Mouse (Mus musculus): Measurements from ENCODE around the gene Ube2cbp. TPM values are rescaled to one million over a fixed set of nuclear protein-coding genes. Genes with fewer than 3 reads are reported as not detected.

Ube2cbp gene
- total and polyA plus RNA-seq, 2 experiments from 2014 or later: 2.6 to 5.7 TPM

DNA sequence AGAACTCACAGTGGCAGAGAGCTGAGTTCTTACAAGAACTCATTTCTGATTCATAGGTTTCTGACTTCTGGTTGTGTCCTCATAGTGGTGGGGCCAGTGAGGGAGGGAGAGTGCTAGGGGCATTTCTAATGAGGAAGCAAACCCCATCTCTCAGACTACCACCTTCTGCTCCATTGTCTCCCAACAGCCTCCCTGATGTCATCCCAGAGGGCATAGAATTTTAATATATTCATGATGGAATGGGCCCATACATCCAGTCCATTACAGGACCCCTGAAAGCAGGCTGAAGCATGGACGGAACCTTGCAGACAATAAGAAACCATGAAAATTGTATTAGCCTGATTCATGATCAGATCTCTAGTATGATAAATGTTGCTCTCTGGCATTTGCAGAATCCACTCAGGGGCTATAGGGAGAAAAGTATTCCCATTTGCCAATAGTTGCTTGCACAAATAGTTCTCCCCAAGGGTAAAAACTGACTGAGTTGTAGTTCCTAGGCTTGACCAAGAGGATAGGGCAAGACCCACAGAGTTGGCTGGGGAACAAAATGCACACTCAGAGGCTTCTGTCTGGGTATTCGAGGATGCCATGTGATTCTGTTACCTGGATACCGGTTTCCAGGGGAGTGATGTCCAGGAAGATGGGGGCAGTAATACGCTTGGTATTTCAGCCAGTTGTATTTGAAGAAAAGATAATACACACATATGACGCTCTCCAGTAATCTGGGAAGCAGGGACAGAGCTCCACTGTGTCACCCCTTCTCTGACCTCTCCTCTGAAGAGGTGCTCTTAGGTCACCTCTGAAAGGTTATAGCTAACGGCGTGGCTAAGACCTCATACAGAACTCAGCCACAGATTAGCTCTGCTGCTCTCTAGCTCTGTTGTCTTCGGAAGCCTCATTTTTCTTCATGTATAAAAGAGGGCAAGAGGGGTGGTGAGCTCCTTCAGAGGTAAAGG is 167.8 kb downstream of the Ube2cbp start:
- no peaks in the 10 kb centered on the region for H3K9me3 ChIP-seq (replicated peaks; ENCODE audit: control insufficient read depth, low read length)
- no peaks in the 10 kb centered on the region for H3K4me1 ChIP-seq (ENCODE audit: control insufficient read depth, insufficient read depth)
- H3K4me3 ChIP-seq (ENCODE audit: low read depth, low read length): no peak overlapping the region
- H3K4me2 ChIP-seq (ENCODE audit: low read depth, low read length): no peak overlapping the region
- no peaks in the 10 kb centered on the region for H3K36me3 ChIP-seq (replicated peaks; ENCODE audit: control insufficient read depth, insufficient read depth, low read length)
- H3K27ac ChIP-seq (ENCODE audit: low read depth): no peak overlapping the region
- WGBS: 70% methylated on average over 8 of the region's 8 CpGs
- TF ChIP-seq EP300 (IDR thresholded peaks at IDR 0.05; ENCODE audit: low read depth): no peak
- ATAC-seq (ENCODE audit: insufficient read depth, low read depth): no peak
- no peaks in the 10 kb centered on the region for H3K27me3 ChIP-seq (ENCODE audit: control insufficient read depth, insufficient read depth, low read length)
- no peak overlapping the region for H3K9ac ChIP-seq (replicated peaks; ENCODE audit: low read depth, low read length)
- DNase-seq (ENCODE audit: low spot score): no peak

- H3K4me3 ChIP-seq (ENCODE audit: low read depth, low read length): no peak overlapping the region
- 66% methylated on average over 3 of the region's 3 CpGs for WGBS
- H3K9me3 ChIP-seq (replicated peaks; ENCODE audit: control insufficient read depth, low read length): peaks cover 11% of the 10 kb centered on the region; the same call in 1 of the 2 replicates
- no peaks in the 10 kb centered on the region for H3K36me3 ChIP-seq (replicated peaks; ENCODE audit: control insufficient read depth, insufficient read depth, low read length)
- H3K27me3 ChIP-seq (ENCODE audit: control insufficient read depth, insufficient read depth, low read length): no peaks in the 10 kb centered on the region
- no peak for DNase-seq (ENCODE audit: low spot score)
- no peaks in the 10 kb centered on the region for H3K4me1 ChIP-seq (ENCODE audit: control insufficient read depth, insufficient read depth)
- no peak for ATAC-seq (ENCODE audit: insufficient read depth, low read depth)
- H3K9ac ChIP-seq (replicated peaks; ENCODE audit: low read depth, low read length): no peak overlapping the region
- no peak overlapping the region for H3K27ac ChIP-seq (ENCODE audit: low read depth)
- TF ChIP-seq EP300 (IDR thresholded peaks at IDR 0.05; ENCODE audit: low read depth) (no peak), CTCF (IDR thresholded peaks at IDR 0.05; ENCODE audit: low read depth) (no peak)
- no peak overlapping the region for H3K4me2 ChIP-seq (ENCODE audit: low read depth, low read length)
Observed at GRCm38 (mm10) chr9:86287570-86287954, 177.2 kb downstream of the Ube2cbp start.

- 88% methylated on average over 2 of the region's 2 CpGs for WGBS
- ATAC-seq (ENCODE audit: insufficient read depth, low read depth): no peak
- TF ChIP-seq CTCF (IDR thresholded peaks at IDR 0.05; ENCODE audit: low read depth) (no peak), EP300 (IDR thresholded peaks at IDR 0.05; ENCODE audit: low read depth) (no peak)
- Histone ChIP-seq H3K9ac (replicated peaks; ENCODE audit: low read depth, low read length) (no peak overlapping the region), H3K4me1 (ENCODE audit: control insufficient read depth, insufficient read depth) (no peaks in the 10 kb centered on the region), H3K36me3 (replicated peaks; ENCODE audit: control insufficient read depth, insufficient read depth, low read length) (no peaks in the 10 kb centered on the region), H3K9me3 (replicated peaks; ENCODE audit: control insufficient read depth, low read length) (peaks cover 11% of the 10 kb centered on the region; the same call in 1 of the 2 replicates), H3K4me2 (ENCODE audit: low read depth, low read length) (no peak overlapping the region), H3K27me3 (ENCODE audit: control insufficient read depth, insufficient read depth, low read length) (no peaks in the 10 kb centered on the region), H3K27ac (ENCODE audit: low read depth) (no peak overlapping the region), H3K4me3 (ENCODE audit: low read depth, low read length) (no peak overlapping the region)
- DNase-seq (ENCODE audit: low spot score): no peak
Observed at GRCm38 (mm10) chr9:86286830-86287569, 177.8 kb downstream of the Ube2cbp start.

- Histone ChIP-seq H3K27ac (ENCODE audit: low read depth) (no peak overlapping the region), H3K27me3 (ENCODE audit: control insufficient read depth, insufficient read depth, low read length) (no peaks in the 10 kb centered on the region), H3K4me1 (ENCODE audit: control insufficient read depth, insufficient read depth) (peaks cover 3% of the 10 kb centered on the region; the same call in 1 of the 2 replicates), H3K9me3 (replicated peaks; ENCODE audit: control insufficient read depth, low read length) (peaks cover 11% of the 10 kb centered on the region; the same call in 1 of the 2 replicates), H3K4me2 (ENCODE audit: low read depth, low read length) (no peak overlapping the region), H3K4me3 (ENCODE audit: low read depth, low read length) (no peak overlapping the region), H3K9ac (replicated peaks; ENCODE audit: low read depth, low read length) (no peak overlapping the region), H3K36me3 (replicated peaks; ENCODE audit: control insufficient read depth, insufficient read depth, low read length) (no peaks in the 10 kb centered on the region)
- WGBS: 67% methylated on average over 5 of the region's 5 CpGs
- no peak for ATAC-seq (ENCODE audit: insufficient read depth, low read depth)
- TF ChIP-seq EP300 (IDR thresholded peaks at IDR 0.05; ENCODE audit: low read depth): no peak
- TF ChIP-seq CTCF (IDR thresholded peaks at IDR 0.05; ENCODE audit: low read depth): no peak
- no peak for DNase-seq (ENCODE audit: low spot score)
Observed at GRCm38 (mm10) chr9:86282555-86282954, 182.2 kb downstream of the Ube2cbp start.

GRCm38 (mm10) chr9:86281147-86281467 is 183.6 kb downstream of the Ube2cbp start:
- WGBS: 42% methylated on average over 4 of the region's 4 CpGs
- H3K4me1 ChIP-seq (ENCODE audit: control insufficient read depth, insufficient read depth): peaks cover 3% of the 10 kb centered on the region; the same call in 1 of the 2 replicates
- no peak overlapping the region for H3K27ac ChIP-seq (ENCODE audit: low read depth)

More at GRCm38 (mm10) chr9:86281147-86281467, 183.6 kb downstream of the Ube2cbp start:
- ATAC-seq (ENCODE audit: insufficient read depth, low read depth): no peak
- H3K9ac ChIP-seq (replicated peaks; ENCODE audit: low read depth, low read length): no peak overlapping the region
- H3K4me3 ChIP-seq (ENCODE audit: low read depth, low read length): no peak overlapping the region
- TF ChIP-seq CTCF (IDR thresholded peaks at IDR 0.05; ENCODE audit: low read depth) (no peak), EP300 (IDR thresholded peaks at IDR 0.05; ENCODE audit: low read depth) (no peak)
- H3K4me2 ChIP-seq (ENCODE audit: low read depth, low read length): no peak overlapping the region
- DNase-seq (ENCODE audit: low spot score): no peak
- H3K9me3 ChIP-seq (replicated peaks; ENCODE audit: control insufficient read depth, low read length): peaks cover 9% of the 10 kb centered on the region; the same call in 1 of the 2 replicates
- H3K27me3 ChIP-seq (ENCODE audit: control insufficient read depth, insufficient read depth, low read length): no peaks in the 10 kb centered on the region
- no peaks in the 10 kb centered on the region for H3K36me3 ChIP-seq (replicated peaks; ENCODE audit: control insufficient read depth, insufficient read depth, low read length)
